Mouse (Mus musculus) kidney, postnatal 4 days (tissue): ENCODE results near the gene Akp3.

Experiments
- DNase-seq, 2 experiments: peaks; one replicate each; pipeline ENCODE4 v3.0.0; 2021; ENCODE audit warnings: mixed read lengths in 2 of 2

The Akp3 gene

DNA sequence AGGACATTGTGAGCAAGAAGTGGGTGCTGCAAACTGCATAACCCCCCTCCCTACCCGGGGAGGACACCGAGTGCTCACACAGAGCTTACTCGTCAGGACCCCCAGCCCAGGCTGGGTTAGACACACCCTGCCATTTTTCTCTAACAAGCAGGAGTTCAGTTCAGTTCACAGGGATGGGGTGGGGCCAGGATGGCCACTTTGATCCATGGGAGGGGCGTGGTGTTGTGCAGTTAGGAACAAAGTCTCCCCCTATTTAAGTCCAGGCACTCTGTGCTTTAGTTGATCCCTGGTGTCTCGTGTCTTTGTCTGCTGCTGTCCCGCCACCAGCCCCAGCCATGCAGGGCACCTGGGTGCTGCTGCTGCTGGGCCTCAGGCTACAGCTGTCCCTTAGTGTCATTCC, at the start of gene Akp3:
Gene Akp3 (plus strand): TSS at position 301 of the 400 bp plus-strand sequence.
- no peak for DNase-seq

DNA sequence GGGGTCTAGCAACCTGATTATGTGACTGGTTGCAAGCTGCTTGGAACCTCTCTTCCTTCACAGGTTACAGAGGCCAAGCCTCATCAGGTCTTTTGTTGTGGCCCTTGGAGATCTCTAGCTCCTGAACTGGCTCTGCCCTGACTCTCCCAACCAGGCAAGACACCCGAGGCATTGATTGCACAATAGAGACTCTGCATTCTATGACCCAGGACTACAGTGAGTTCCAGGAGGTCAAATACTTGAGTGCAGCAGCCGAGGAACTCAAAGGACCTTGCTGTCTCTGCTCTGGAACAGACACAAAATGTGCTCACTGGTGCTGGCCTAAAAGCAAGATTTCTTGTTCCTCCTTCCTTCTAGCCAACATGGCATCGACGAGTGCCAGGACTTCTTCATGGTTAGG, 38.6 kb upstream of the Akp3 start:
- DNase-seq, result no peak

DNA sequence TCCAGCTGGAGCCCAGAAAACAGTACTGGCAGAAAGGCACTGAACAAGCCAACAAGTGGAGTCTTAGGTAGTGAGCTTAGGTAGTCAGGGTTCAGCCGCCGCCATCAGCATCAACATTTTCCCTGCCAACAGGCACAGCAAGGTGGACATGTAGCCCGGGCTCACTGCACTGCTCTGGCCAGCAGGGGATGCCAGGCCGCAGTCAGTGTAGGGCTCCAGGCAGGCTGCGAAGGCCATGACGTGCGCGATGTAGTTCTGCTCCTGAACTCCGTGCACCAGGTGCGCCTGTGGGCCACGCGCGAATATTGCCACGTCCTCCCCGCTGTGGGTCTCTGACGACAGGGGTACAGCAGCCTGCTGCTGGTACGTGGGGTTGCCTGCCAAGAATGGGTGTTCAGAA, 37.8 kb upstream of the Akp3 start:
- DNase-seq, result peak in 1 of 2 experiments; percentile 8

DNA sequence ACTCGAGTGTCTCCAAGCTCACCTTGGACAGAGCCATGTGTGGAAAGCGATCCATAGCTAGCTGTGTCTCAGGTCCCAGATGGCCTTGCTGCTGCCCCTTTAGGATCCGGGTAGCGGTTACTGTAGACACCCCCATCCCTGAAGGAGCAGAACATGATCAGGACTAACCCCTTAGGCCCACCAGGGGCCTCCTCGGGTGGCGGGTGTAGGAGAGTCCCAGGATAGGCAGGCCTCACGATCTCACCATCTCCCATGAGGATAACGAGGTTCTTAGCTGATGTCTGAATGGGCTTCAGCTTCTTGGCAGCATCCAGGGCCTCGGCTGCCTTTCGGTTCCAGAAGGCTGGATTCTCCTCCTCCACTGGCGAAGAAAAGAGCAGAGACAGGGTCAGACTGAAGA, 35.5 kb upstream of the Akp3 start:
- no peak for DNase-seq

DNA sequence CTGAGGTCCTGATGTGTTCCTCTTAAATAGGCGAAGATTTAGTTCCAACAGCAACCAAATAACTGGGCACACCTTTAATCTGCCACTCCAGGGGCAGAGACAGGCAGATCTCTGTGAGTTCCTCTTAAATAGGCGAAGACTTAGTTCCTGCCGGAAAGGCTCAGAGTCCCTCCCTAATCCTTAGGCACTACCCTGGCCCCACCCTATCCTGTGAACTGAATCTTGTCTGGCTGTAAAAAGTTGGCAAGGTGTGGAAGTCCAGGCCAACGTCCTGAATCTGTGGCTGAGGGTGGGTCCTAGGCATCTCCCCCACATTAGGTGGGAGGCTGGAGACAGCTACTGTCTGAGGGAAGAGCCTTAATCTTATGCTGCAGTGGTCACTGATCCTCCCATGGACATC, 34.9 kb upstream of the Akp3 start, which contains the start of gene Alppl2:
Gene Alppl2 (minus strand): TSS at position 101 of the 400 bp plus-strand sequence.
- no peak for DNase-seq

DNA sequence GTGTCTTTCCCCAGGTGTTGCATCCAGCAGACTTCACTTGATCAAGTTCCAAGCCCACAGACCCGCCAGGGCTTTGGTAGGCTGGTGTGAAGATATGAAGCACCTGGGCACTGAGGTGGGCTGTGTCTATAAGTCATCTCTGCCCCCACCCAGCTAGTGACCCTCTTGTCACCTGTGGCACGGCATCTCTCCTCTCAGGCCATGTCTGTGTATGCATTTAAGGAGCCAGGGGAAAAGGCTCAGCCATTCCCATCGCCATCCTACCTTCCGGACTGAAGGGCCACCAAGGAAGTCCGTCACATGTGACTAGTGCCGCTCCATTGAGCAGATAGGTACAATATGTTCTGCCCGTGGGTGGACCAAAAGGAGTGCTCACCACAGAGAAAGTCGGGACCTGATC, 29.1 kb upstream of the Akp3 start:
- DNase-seq, result no peak

DNA sequence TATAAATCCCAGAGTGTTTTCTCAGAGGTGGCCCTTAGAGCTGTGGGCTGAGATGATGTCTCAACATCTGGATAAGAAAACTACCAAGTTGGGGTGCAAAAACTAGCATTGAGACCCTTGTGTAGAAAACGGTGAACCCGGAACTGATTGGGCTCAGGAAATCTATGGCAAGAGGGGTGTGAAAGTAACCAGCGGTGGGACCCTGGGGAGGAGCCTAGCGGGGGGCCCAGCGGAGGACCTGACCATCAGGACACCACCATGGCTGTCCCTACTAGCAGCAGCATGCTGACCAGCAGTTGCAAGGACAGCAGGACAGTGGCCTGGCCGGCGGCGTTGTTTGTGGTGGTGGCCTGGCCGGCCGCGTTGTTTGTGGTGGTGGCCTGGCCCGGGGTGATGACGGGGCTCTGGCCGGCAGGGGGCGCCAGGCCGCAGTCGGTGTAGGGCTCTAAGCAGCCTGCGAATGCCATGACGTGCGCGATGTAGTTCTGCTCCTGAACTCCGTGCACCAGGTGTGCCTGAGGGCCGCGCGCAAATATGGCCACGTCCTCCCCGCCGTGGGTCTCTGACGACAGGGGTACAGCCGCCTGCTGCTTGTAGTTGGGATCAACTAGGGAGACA, 26.3 kb upstream of the Akp3 start:
- peak; percentile 83 to 86 for DNase-seq

DNA sequence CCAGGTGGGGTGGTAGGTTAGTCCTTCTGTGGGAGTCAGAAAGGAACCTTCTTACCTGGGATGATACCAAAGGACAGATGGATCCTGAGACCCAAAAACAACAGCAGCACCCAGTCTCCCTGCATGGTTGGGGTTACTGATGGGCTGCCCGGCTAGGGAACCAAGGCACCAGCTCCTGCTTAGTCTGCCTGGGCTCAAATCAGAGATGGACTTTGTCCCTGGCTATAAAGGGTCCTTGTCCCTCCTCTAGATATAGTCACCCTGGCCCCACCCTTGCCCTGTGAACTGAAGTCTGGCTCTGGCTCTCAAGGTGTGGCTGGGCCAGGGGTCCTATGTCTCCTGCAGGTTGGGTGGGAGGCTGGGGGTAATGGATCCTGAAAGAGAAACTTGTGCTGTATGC, 23.4 kb upstream of the Akp3 start, which contains the start of gene Alpi:
Gene Alpi (minus strand): TSS at position 196 of the 400 bp plus-strand sequence.
- DNase-seq, result no peak

DNA sequence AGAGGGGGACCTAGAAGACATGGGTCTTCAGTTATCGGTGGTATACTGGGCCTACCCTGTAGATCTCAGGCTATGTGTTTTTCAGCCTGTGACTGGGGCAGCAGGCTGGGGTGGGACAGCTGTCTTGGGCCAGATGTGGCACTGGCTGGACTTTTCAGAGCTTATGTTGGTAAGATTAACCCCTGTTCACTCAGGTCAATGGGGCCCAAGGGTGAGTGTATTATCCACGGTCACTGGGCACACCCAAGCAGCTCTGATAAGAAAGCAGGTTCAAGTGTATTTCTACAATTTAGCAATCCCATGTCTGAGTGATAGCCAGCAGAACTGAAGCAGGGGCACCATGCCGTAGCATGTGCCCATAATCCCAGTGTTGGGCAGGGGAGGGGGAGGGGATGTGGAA, 22.7 kb upstream of the Akp3 start:
- no peak for DNase-seq

DNA sequence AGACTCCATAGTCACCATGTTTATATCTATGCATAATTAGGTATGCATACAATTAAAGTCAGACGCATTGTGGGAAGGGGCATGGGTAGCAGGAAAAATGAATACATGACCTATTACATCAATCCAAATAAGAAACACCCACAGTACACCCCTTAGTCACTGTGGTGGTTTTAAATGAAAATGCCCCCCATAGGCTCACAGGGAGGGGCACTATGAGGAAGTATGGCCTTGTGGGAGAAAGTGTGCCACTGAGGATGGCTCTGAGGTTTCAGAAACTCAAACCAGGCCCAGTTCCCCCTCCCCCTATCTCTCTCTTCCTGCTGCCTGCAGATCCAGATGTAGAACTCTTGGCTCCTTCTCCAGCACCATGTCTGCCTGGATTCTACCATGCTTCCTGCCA, 20.8 kb upstream of the Akp3 start:
- no peak for DNase-seq

DNA sequence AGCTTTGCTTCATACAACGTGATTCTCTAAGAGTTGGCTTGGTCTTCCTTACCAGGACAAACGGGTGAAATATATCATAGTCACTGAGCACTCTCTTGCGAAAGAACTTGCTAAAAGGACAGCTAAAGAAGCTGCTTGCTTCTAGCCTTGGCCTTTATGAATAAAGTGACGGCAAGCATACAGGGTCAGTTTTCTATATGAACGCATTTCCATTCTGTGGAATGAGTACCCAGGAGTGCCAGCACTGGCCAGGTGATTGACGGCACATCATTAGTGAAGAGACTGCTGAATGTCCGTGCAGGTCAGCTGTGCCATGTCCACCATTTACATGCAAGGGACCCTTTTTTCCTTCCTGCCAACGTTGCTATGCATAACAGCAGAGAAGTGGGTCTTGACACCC, 18.2 kb upstream of the Akp3 start:
- no peak for DNase-seq

DNA sequence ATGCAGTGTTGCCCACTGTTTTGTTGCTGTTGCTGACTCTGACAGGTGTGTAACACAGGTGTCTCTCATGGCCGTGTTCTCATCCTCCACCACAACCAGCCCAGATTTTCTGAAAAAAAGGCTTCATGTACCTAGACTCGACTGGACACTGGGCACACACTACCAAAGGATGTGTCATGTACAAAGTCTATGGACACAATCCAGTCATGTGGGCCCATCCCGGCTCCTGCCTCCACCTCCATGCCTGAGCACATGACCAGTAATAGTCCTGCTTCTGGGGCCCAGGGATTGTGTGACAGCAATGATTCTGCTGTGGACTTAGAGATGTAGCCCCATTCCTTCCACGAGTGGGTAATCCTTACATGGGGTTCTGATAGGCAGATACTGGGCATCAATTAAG, 16.2 kb upstream of the Akp3 start:
- no peak for DNase-seq

DNA sequence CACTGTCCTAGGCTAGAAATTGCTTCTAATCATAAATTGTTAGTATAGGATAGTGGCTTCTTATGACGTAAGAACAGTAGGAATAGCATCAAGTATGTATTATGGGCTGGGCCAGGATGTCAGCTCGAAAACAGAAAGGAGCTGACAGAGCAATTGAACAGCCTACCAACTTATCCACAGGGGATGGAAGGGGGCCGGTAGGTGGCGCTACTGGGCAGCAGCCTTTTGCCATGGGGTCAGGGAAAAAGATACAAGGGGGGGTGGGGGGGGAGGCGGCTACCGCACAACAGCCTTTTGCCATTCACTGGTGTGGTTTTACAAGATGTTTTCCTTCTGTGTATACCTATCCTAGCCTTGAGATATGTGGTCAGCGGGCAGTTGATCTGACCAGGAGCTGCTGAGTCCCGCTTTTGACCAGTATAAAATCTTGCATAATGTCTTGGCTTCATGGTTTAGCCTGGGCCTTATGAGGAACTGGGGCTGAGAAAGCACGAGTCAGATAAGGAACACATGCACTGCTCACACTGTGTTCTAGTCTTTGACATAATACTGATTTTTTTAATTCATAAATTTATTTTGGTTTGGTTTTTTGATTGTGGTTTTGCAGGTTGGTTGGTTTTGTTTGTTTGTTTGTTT, 12.9 kb upstream of the Akp3 start:
- peak; percentile 65 to 68 for DNase-seq

DNA sequence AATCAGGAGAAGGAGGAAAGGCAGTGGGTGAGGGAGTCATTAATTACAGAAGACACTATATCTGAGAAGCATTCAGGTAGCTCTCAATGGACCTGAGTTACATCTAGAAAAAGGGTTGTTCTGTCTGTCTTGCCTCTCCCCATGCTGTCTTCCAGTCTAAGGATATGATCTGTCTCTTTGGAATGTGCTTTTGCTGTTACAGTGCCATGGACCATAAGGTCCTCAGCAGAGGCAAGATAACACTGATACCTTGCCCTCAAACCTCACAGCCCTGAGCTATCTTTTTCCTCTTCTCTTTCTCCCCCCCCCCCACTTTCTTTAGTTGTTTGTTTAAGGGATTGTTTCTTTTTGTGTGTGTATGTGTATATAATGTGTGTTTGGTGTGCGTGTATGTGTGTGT, 10.0 kb upstream of the Akp3 start:
- no peak for DNase-seq

DNA sequence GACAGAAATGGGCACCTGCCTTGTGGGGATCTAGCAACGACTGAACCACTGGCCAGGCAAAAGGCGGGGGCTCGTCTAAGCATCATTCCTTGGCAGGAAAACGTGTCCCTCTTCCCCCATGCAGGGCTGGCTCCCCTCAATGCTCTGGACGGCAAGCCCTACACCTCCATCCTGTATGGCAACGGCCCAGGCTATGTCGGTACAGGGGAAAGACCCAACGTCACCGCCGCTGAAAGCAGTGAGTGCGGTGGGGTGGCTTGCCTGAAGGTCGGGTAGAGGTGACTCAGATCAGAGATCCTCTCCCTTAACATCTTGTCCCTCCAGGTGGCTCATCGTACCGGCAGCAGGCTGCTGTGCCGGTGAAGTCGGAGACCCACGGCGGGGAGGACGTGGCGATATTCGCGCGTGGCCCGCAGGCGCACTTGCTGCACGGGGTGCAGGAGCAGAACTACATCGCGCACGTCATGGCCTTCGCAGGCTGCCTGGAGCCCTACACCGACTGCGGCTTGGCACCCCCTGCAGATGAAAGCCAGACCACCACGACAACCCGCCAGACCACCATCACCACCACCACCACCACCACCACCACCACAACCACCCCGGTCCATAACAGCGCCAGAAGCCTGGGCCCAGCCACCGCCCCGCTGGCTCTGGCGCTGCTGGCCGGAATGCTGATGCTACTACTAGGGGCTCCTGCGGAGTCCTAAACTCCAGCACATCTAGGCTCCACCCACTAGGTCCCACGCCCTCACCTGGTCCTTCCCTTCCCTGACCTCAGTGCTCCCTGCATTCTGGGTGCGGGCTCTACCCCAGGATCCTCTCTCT, 2.6 kb downstream of the Akp3 start:
- peak; percentile 42 to 55 for DNase-seq

DNA sequence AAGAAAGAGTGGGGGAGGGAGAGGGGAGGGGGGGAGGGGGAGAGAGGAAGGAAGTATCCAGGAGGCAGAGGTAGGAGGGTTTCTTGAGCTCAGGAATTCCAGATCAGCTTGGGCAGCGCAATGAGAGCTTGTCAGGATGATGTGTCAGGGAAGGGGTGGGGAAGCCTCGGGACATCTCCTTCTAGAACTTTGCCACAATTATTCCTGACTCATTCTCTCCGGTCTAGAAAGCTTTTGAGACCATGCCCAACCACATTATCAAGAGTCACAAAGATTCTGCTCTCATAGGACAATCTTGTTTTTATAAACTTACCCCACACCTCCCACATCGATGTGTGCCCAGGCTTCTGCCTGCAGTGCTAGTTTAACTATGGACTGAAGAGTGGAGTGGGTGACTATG, 7.0 kb downstream of the Akp3 start:
- no peak for DNase-seq

DNA sequence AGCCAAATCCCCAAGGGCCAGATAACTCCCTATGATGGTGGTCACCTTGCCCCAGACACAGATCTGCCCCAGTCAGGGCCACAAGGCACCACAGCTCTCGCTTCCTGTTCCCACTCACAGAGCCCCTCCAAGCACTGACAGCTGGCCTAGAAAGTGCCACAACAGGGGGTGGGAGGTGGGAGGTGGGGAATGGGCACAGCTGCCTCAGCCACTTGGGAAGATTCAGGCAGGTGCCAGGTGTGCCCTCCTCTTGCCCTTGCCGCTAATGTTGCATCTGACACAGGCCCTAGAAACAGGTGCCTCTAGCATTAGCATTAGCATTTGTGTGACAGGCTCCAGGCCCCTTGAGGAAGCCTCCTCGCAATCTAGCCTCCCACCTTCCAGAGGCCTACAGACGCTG, 16.8 kb downstream of the Akp3 start:
- peak in 1 of 2 experiments; percentile 0 for DNase-seq

DNA sequence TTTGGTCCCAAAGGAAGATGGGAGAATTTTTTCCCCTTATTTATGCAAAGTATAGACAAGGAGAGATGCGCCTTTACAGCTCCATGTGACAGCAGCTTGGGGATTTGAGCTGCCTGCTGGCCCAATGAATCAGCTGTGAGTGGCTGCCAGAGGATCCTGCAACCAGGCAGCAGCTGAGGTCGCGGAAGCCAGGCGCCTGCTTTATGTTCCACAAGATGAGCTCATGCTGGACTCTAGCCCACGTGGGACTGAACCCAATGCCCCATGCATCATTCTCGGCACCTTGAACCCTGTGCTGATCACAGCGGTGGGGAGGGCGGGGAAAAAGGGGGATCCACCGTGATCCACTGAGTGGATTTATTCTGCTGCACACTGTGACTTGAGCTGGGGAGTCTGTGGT, 17.7 kb downstream of the Akp3 start:
- peak; percentile 9 to 35 for DNase-seq

DNA sequence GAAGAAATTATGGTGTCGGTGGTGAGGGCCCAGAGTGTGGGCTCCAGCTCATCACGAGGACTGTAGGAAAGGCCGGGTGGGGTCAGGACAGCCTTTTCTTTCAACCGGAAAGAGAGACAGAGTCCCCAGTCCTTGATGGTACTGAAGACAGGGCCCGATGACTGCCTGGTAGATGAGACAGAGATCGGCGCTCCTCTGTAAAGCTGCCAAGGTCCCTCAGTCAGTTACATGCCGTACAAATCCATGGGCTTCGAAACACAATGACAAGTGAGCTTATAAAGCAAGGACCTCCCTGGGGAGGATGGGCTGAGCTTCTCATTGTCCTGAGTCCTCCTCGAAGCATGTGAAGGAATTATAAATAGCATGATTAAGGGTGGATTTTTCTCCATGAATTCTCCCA, 18.4 kb downstream of the Akp3 start:
- DNase-seq, result peak in 1 of 2 experiments; percentile 0

DNA sequence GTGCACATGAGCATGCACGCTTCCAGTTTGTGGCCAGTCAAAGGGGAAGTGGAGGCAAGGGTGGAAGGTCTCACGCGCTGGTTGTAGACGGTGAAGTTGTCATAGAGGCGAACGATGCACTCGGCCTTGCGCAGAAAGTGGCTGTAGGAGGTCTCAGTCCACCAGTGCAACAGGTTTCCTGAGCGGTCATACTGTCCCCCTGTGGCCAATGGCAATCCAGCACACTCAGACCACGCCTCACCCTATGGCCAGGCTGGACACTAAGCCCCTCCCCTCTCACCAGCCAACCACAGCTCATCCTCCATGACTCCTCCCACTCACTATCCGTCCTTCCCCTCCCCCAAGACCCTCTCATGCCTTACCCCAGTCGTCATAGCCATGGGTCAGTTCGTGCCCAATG, 24.6 kb downstream of the Akp3 start:
- no peak for DNase-seq

DNA sequence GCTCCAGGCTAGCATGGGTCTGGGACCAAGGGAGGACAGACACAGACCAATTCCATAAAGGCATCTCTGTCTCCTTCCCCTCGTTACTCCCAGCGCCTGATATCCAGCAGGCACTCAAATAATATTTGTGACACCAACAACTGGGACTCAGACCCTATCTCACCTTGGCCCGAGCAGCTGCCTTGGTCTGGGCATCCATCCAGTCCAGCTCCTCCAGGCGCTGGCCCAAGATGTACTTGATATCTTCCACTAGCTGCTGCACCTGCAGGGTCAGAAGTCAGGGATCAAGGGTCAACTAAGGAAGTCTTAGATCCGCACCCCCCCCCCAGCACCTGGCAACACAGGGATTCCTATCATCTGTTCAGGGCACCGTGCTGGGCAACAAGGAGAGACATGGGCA, 26.5 kb downstream of the Akp3 start:
- no peak for DNase-seq

DNA sequence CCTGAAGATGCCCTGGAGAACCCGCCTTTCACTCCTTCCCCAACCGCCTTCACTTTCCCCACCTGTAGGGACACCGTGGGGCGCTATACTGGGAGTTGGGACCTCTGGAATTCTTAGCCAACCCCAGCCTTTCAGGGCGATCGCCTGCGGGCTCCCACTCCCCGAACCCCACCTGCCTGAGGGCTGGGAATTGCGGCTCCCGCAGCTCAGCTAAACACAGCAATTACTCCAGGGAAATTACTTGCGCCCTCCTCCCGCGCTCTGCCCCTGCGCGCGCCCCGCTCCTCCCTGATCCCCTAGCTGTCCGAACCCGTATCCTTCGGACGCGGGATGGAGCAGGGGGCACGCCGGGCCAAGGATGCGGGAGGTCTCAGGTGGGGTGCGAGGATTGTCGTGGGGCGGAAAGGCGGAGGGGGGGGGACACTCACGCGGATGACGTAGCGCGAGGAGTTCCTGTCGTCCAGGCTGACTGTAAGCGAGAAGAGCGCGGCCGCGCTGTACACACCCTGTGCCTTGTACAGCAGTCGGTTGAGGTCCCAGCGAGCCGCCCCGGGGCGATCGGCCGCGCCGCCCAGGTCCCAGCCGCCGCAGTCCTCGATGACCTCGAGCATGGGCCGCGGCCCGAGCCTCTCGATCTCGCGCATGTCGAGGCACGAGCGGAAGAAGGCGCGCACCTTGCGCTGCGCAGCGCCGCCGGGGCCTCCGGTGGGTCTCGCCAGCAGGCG, 29.2 kb downstream of the Akp3 start:
- peak; percentile 21 for DNase-seq

DNA sequence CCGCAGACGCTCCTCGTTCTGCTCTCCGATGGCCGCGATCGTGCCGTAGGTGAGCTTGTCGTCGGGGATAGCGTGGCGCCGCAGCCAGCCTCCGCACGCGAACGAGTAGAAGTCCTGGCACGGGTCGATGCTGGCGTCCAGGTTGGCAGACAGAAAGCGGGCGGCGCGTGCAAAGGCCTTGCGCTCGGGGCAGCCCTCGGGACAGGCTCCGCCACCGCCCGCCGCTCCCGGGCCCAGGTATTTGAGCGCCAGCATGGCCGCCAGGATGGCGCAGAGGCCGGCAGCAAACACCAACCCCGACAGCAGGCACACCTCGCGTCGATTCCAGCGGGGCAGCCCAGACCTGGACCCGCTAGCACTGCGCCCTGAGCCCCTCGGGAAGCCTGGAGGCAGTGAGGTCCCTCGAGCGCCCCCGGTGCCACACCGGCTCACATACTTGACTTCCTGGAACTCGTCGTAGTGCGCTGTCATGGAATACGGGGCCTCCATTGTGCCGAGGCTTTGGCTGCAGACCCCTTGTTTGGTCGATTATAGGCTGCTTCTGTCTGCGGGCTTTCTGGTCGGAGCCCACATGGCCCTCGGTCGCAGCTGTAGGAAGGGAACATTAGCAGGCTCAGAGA, 29.8 kb downstream of the Akp3 start:
- peak; percentile 11 to 33 for DNase-seq
